Mouse (Mus musculus) lung, embryonic 16.5 days (tissue): ENCODE measurements at regions not wholly inside any gene's neighbourhood (a gene's known extent, or its start where the extent isn't known, plus 50 kb on each side); places are given as distances from the start of the nearest gene placed in this dataset.

Experiments
- ATAC-seq: fragments of 200-750 bp; cut with Nextera tagmentation; 2 replicates; pipeline ENCODE4 v1.8.0; 2017; ENCODE audit warnings: low read depth, mild to moderate bottlenecking, moderate library complexity
- H3K27ac ChIP-seq: fragments of 300-500 bp; sonication (generic); 2 replicates; pipeline ENCODE4 v1.5.1; 2014; ENCODE audit warnings: mild to moderate bottlenecking, control low read depth, low read length
- H3K27me3 ChIP-seq: fragments of 300-500 bp; sonication (generic); 2 replicates; pipeline ENCODE4 v1.6.1; 2014; ENCODE audit warnings: low read depth, low read length, mixed read lengths; ENCODE audit not compliant: control insufficient read depth, insufficient read depth
- H3K36me3 ChIP-seq: fragments of 300-500 bp; sonication (generic); 2 replicates; pipeline ENCODE4 v1.6.1; 2014; ENCODE audit warnings: low read length; ENCODE audit not compliant: control insufficient read depth, insufficient read depth
- H3K4me1 ChIP-seq: fragments of 300-500 bp; sonication (generic); replicated peaks from 2 replicates; pipeline ENCODE4 v1.6.1; 2014; ENCODE audit warnings: low read length, mixed read lengths; ENCODE audit not compliant: control insufficient read depth, insufficient read depth
- H3K4me2 ChIP-seq: fragments of 300-500 bp; sonication (generic); 2 replicates; pipeline ENCODE4 v1.6.1; 2014; ENCODE audit warnings: low read depth, low read length, control low read depth
- H3K4me3 ChIP-seq: fragments of 300-500 bp; sonication (generic); 2 replicates; pipeline ENCODE4 v1.5.1; 2014; ENCODE audit warnings: mild to moderate bottlenecking, low read length, control low read depth
- H3K9ac ChIP-seq: fragments of 300-500 bp; sonication (generic); 2 replicates; pipeline ENCODE4 v1.6.1; 2014; ENCODE audit warnings: low read length, control low read depth
- H3K9me3 ChIP-seq: fragments of 300-500 bp; sonication (generic); 2 replicates; pipeline ENCODE4 v1.6.1; 2016; ENCODE audit warnings: low read length; ENCODE audit not compliant: control insufficient read depth
- WGBS: fragments of 180-500 bp; shearing (Covaris S2); extraction: QIAGEN DNeasy Blood & Tissue Kit; methylation state at CpG from one replicate; pipeline ENCODE4 v1.1.7; 2014; 5-methylcytosine and 5-hydroxymethylcytosine counted together

GRCm38 (mm10) chr17:51683318-51683717 is 149.8 kb downstream of the Satb1 start:
- Histone ChIP-seq H3K4me1 (no peaks in the 10 kb centered on the region), H3K27me3 (no peaks in the 10 kb centered on the region), H3K9me3 (no peaks in the 10 kb centered on the region), H3K4me3 (no peak overlapping the region), H3K27ac (no peak overlapping the region), H3K9ac (no peak overlapping the region), H3K36me3 (no peaks in the 10 kb centered on the region), H3K4me2 (no peak overlapping the region)
- 79% methylated on average over 4 of the region's 4 CpGs for WGBS
- no peak for ATAC-seq

GRCm38 (mm10) chr17:51682368-51682767 is 150.7 kb downstream of the Satb1 start:
- Histone ChIP-seq H3K4me2 (no peak overlapping the region), H3K9ac (no peak overlapping the region), H3K9me3 (no peaks in the 10 kb centered on the region), H3K27me3 (no peaks in the 10 kb centered on the region), H3K4me3 (no peak overlapping the region), H3K4me1 (no peaks in the 10 kb centered on the region), H3K36me3 (no peaks in the 10 kb centered on the region), H3K27ac (no peak overlapping the region)
- 42% methylated on average over 3 of the region's 3 CpGs for WGBS
- ATAC-seq, result no peak

DNA sequence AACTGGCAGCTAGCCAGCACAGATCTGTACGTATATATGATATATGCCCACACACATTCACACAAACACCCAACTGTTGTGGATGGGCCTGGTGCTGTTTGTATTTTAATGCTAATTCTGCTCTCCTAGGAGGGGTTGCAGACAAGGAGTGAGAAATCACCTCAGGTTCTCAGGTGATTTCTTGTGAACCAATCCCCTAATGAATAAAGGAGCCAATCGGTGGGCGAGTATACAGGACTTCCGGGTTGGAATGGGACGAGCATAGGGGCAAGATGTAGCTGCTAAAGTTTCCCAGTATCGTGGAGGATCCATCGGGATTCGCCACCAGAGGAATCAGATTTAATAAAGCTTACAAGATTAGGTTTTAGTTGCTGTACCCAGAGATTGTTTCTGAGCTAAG is 155.6 kb downstream of the Satb1 start:
- Histone ChIP-seq H3K27me3 (no peaks in the 10 kb centered on the region), H3K4me2 (no peak overlapping the region), H3K9me3 (no peaks in the 10 kb centered on the region), H3K4me1 (no peaks in the 10 kb centered on the region), H3K4me3 (no peak overlapping the region), H3K9ac (no peak overlapping the region), H3K27ac (no peak overlapping the region), H3K36me3 (no peaks in the 10 kb centered on the region)
- no peak for ATAC-seq
- WGBS, result 89% methylated on average over 8 of the region's 8 CpGs

DNA sequence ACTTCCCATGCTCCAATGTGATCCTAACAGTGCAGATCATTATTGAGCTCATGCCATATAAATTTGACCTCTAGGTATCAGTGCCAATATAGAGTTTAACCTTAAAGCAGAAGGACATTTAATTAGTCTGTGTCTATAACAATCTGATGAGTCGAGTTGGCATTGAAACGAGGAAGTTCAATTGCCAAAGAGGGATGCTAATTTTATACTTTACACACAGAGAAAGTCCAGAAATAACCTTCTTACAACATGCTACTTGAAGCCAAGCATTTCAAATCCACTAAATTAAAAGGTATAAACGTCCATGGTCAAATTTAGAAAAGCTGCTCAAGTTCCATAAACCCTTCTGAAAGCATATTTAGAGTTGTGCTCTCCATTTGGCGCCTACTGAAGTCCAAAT is 174.7 kb downstream of the Satb1 start:
- no peak for ATAC-seq
- Histone ChIP-seq H3K4me2 (no peak overlapping the region), H3K9me3 (no peaks in the 10 kb centered on the region), H3K27me3 (no peaks in the 10 kb centered on the region), H3K4me1 (no peaks in the 10 kb centered on the region), H3K36me3 (no peaks in the 10 kb centered on the region), H3K27ac (no peak overlapping the region), H3K4me3 (no peak overlapping the region), H3K9ac (no peak overlapping the region)
- 71% methylated on average over 4 of the region's 4 CpGs for WGBS

DNA sequence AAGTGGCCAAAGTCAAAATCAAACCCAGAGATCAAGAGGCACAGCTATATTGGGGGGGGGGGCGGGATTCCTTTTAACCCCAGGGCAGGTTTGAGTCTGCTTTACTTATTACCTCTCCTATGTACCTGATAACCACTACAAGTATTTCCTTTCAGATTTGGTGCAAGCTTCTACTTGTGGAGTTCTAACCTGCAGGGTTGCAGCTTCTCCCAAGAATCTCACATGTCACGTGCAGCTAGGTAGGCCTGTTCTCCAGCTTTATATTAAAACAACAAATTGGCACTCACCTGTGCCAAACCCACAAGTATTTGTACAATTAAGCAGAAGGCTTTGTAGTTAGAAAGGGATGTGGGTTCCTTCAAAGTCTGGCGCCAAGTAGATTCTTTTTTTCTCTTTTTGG is 179.2 kb downstream of the Satb1 start:
- ATAC-seq, result no peak
- Histone ChIP-seq H3K27me3 (no peaks in the 10 kb centered on the region), H3K27ac (no peak overlapping the region), H3K4me1 (no peaks in the 10 kb centered on the region), H3K36me3 (no peaks in the 10 kb centered on the region), H3K9me3 (no peaks in the 10 kb centered on the region), H3K4me2 (no peak overlapping the region), H3K9ac (no peak overlapping the region), H3K4me3 (no peak overlapping the region)
- WGBS, result 67% methylated on average over 3 of the region's 3 CpGs

- no peak for ATAC-seq
- Histone ChIP-seq H3K4me3 (no peak overlapping the region), H3K27ac (no peak overlapping the region), H3K27me3 (no peaks in the 10 kb centered on the region), H3K4me1 (no peaks in the 10 kb centered on the region), H3K9me3 (no peaks in the 10 kb centered on the region), H3K9ac (no peak overlapping the region), H3K4me2 (no peak overlapping the region), H3K36me3 (no peaks in the 10 kb centered on the region)
- WGBS, result 76% methylated on average over 2 of the region's 2 CpGs
Observed at GRCm38 (mm10) chr17:51651880-51652279, 181.2 kb downstream of the Satb1 start.

DNA sequence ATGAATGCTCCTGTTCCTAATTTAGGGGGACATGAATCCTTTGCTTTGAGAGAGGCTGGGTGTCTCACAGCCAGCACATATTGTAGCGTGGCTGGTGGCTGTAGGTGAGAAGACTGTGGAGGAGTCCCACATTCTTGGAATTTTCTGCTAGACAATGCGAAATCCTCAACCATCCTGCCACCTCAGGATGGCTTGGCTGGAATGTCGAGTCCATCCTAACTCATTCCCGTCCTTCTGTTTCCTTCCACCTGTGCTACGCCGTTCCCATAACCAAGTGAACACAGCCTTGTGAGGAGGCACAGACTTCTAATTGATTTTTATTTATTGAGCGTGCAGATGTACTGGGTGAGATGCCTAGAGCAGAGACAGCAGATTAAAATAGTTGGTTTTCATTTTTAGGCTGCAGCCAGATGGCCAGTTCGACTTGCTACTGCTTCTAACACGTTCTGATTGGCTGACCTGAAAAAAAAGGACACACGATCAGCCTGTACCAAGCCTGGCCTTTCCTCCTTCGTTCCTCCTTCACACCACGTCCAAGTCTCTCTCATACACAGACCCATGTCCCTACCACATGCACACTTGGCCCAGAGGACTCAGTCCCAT is 183.8 kb downstream of the Satb1 start:
- Histone ChIP-seq H3K27ac (no peak overlapping the region), H3K4me3 (no peak overlapping the region), H3K36me3 (no peaks in the 10 kb centered on the region), H3K27me3 (no peaks in the 10 kb centered on the region), H3K9ac (no peak overlapping the region), H3K4me1 (no peaks in the 10 kb centered on the region), H3K4me2 (no peak overlapping the region), H3K9me3 (no peaks in the 10 kb centered on the region)
- ATAC-seq, result no peak
- WGBS, result 69% methylated on average over 12 of the region's 12 CpGs

DNA sequence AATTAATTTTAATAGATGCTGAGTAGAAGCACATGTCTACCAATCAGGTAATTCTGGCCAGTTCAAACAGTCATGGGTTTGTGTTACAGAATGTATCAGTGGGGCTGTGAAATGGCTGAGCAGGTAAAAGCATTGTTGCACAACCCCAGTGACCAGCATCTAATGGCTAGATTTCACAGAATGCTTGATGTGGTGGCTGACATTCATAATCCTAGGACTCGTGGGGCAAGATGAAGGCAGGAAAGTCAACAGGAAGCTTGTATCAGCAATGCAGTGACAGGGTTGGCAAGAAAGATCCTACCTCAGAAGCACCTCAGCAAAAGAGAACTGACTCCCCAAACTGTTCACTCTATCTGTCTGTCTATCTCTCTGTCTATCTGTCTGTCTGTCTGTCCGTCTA is 186.7 kb downstream of the Satb1 start:
- no peaks in the 10 kb centered on the region for H3K4me1 ChIP-seq
- H3K4me2 ChIP-seq, result no peak overlapping the region
- no peaks in the 10 kb centered on the region for H3K27me3 ChIP-seq
- no peaks in the 10 kb centered on the region for H3K36me3 ChIP-seq
- ATAC-seq, result no peak
- no peak overlapping the region for H3K27ac ChIP-seq
- 58% methylated on average over 2 of the region's 2 CpGs for WGBS
- H3K9ac ChIP-seq, result no peak overlapping the region
- no peak overlapping the region for H3K4me3 ChIP-seq
- H3K9me3 ChIP-seq, result no peaks in the 10 kb centered on the region

DNA sequence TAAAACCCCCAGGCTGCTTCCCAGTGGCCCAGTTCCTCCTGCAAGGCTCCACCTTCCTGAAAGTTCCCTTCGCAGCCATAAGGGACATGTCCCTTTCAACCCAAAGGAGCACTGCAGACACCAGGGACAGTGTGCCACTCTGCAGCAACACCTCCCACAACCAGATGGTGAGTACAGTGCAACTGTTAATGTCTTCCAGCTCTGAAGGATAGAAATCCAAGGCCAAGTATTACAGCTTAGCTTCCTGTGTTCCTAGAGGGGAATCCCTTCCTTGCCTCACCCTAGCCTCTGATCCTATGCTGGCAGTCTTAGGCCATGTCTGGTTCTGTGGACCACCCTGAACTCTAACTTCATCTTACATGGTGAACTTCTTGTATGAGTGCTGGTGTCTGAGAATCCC is 187.2 kb downstream of the Satb1 start:
- Histone ChIP-seq H3K27ac (no peak overlapping the region), H3K27me3 (no peaks in the 10 kb centered on the region), H3K9ac (no peak overlapping the region), H3K9me3 (no peaks in the 10 kb centered on the region), H3K4me2 (no peak overlapping the region), H3K4me3 (no peak overlapping the region), H3K36me3 (no peaks in the 10 kb centered on the region), H3K4me1 (no peaks in the 10 kb centered on the region)
- ATAC-seq, result no peak
- 73% methylated on average over 1 of the region's 1 CpGs for WGBS

GRCm38 (mm10) chr17:51642682-51643081 is 190.4 kb downstream of the Satb1 start:
- Histone ChIP-seq H3K4me1 (no peaks in the 10 kb centered on the region), H3K27me3 (no peaks in the 10 kb centered on the region), H3K4me2 (no peak overlapping the region), H3K27ac (no peak overlapping the region), H3K9ac (no peak overlapping the region), H3K4me3 (no peak overlapping the region), H3K9me3 (no peaks in the 10 kb centered on the region), H3K36me3 (no peaks in the 10 kb centered on the region)
- no peak for ATAC-seq
- 46% methylated on average over 2 of the region's 2 CpGs for WGBS
